Mouse (Mus musculus) neural tube, embryonic 13.5 days (tissue): ENCODE results near the gene Catsperg1. TPM values are rescaled to one million over a fixed set of nuclear protein-coding genes. Genes with fewer than 3 reads are reported as not detected.
"Not testable (repeated sequence)": the region's sequence is repeated elsewhere in the genome, so short reads cannot be mapped to it uniquely, and the experiment has no call there.

Source experiments
- ATAC-seq: fragments of 200-750 bp; cut with Nextera tagmentation; 2 replicates; pipeline ENCODE4 v1.8.0; 2017; ENCODE audit warnings: low read depth, mild to moderate bottlenecking, moderate TSS enrichment, moderate library complexity
- H3K27ac ChIP-seq: fragments of 300-500 bp; sonication (generic); replicated peaks from 2 replicates; pipeline ENCODE4 v1.5.1; 2015; ENCODE audit warnings: moderate library complexity, mild to moderate bottlenecking, inconsistent platforms
- H3K27me3 ChIP-seq: fragments of 300-500 bp; sonication (generic); 2 replicates; pipeline ENCODE4 v1.6.1; 2015; ENCODE audit warnings: mild to moderate bottlenecking, inconsistent platforms
- H3K36me3 ChIP-seq: fragments of 300-500 bp; sonication (generic); 2 replicates; pipeline ENCODE4 v1.6.1; 2015; ENCODE audit warnings: mild to moderate bottlenecking, inconsistent platforms
- H3K4me1 ChIP-seq: fragments of 300-500 bp; sonication (generic); replicated peaks from 2 replicates; pipeline ENCODE4 v1.6.1; 2015; ENCODE audit warnings: inconsistent platforms
- H3K4me2 ChIP-seq: fragments of 300-500 bp; sonication (generic); 2 replicates; pipeline ENCODE4 v1.6.1; 2015; ENCODE audit warnings: inconsistent platforms, mild to moderate bottlenecking, moderate library complexity
- H3K4me3 ChIP-seq: fragments of 300-500 bp; sonication (generic); 2 replicates; pipeline ENCODE4 v1.5.1; 2015; ENCODE audit warnings: mild to moderate bottlenecking, inconsistent platforms
- H3K9ac ChIP-seq: fragments of 300-500 bp; sonication (generic); 2 replicates; pipeline ENCODE4 v1.6.1; 2015; ENCODE audit warnings: moderate library complexity, mild to moderate bottlenecking, inconsistent platforms
- H3K9me3 ChIP-seq: fragments of 300-500 bp; sonication (generic); 2 replicates; pipeline ENCODE4 v1.6.1; 2016; ENCODE audit warnings: inconsistent platforms
- WGBS: fragments of 180-500 bp; shearing (Covaris S2); methylation state at CpG from one replicate; pipeline ENCODE4 v1.1.7; 2015; 5-methylcytosine and 5-hydroxymethylcytosine counted together
- polyA plus RNA-seq: library from polyadenylated mRNA; unstranded; fragments of >200 nt; fragmentation: Nextera tagmentation; extraction: Ambion mirVana; gene quantifications from 2 replicates; pipeline ENCODE4 v1.2.1, GENCODE M21; 2015

Gene Catsperg1
- polyA plus RNA-seq, 1 experiment from 2014 or later: 1.9 TPM

GRCm38 (mm10) chr7:29246015-29246414, 32.2 kb upstream of the Catsperg1 start:
- Histone ChIP-seq H3K4me1 (peaks cover 12% of the 10 kb centered on the region; the same call in 1 of the 2 replicates), H3K4me2 (no peak overlapping the region), H3K36me3 (peaks cover 20% of the 10 kb centered on the region), H3K27ac (no peak overlapping the region), H3K27me3 (peaks cover 31% of the 10 kb centered on the region), H3K4me3 (no peak overlapping the region), H3K9ac (no peak overlapping the region), H3K9me3 (no peaks in the 10 kb centered on the region)
- no peak for ATAC-seq
- WGBS: 89% methylated on average over 5 of the region's 5 CpGs

GRCm38 (mm10) chr7:29244732-29245416, 31.0 kb upstream of the Catsperg1 start:
- Histone ChIP-seq H3K9ac (no peak overlapping the region), H3K4me2 (no peak overlapping the region)

GRCm38 (mm10) chr7:29238019-29238967, 24.5 kb upstream of the Catsperg1 start, which contains the start of gene Yif1b:
Gene Yif1b (plus strand): TSS chr7:29238329.
- Histone ChIP-seq H3K4me1 (peaks cover 14% of the 10 kb centered on the region), H3K27ac (peak within 1 kb of the TSS; percentile 88), H3K36me3 (no peaks in the 10 kb centered on the region), H3K4me3 (peak within 1 kb of the TSS; percentile 55), H3K9me3 (no peaks in the 10 kb centered on the region), H3K27me3 (peaks cover 8% of the 10 kb centered on the region), H3K9ac (peak within 1 kb of the TSS; percentile 71), H3K4me2 (peak within 1 kb of the TSS; percentile 69)
- peak; percentile 98 for ATAC-seq
- WGBS: under 1% methylated on average over 60 of the region's 60 CpGs

More at GRCm38 (mm10) chr7:29244732-29245416, 31.0 kb upstream of the Catsperg1 start:
- Histone ChIP-seq H3K36me3 (peaks cover 20% of the 10 kb centered on the region), H3K4me3 (no peak overlapping the region), H3K4me1 (peaks cover 12% of the 10 kb centered on the region; the same call in 1 of the 2 replicates), H3K27ac (no peak overlapping the region), H3K27me3 (peaks cover 31% of the 10 kb centered on the region), H3K9me3 (no peaks in the 10 kb centered on the region)
- no peak for ATAC-seq
- 87% methylated on average over 7 of the region's 7 CpGs for WGBS

GRCm38 (mm10) chr7:29237596-29237995, 23.8 kb upstream of the Catsperg1 start:
- 30% methylated on average over 6 of the region's 6 CpGs for WGBS
- peaks cover 14% of the 10 kb centered on the region for H3K4me1 ChIP-seq

GRCm38 (mm10) chr7:29236593-29236992, 22.8 kb upstream of the Catsperg1 start:
- ATAC-seq: no peak
- H3K27me3 ChIP-seq: peaks cover 25% of the 10 kb centered on the region
- no peaks in the 10 kb centered on the region for H3K36me3 ChIP-seq
- H3K4me1 ChIP-seq: peaks cover 24% of the 10 kb centered on the region
- no peak overlapping the region for H3K27ac ChIP-seq
- 87% methylated on average over 4 of the region's 4 CpGs for WGBS
- no peak overlapping the region for H3K4me3 ChIP-seq
- H3K9ac ChIP-seq: no peak overlapping the region
- no peaks in the 10 kb centered on the region for H3K9me3 ChIP-seq
- no peak overlapping the region for H3K4me2 ChIP-seq

More at GRCm38 (mm10) chr7:29237596-29237995, 23.8 kb upstream of the Catsperg1 start:
- H3K36me3 ChIP-seq, H3K9me3 ChIP-seq: not testable (repeated sequence)
- peak overlapping the region; percentile 88 for H3K27ac ChIP-seq
- H3K4me3 ChIP-seq: peak overlapping the region; percentile 55
- H3K9ac ChIP-seq: peak overlapping the region; percentile 56
- peak overlapping the region; percentile 69 for H3K4me2 ChIP-seq
- peaks cover 15% of the 10 kb centered on the region for H3K27me3 ChIP-seq
- ATAC-seq: peak; percentile 32; the same call in 1 of the 2 replicates

- H3K4me2 ChIP-seq: no peak overlapping the region
- WGBS: 79% methylated on average over 5 of the region's 5 CpGs
Observed at GRCm38 (mm10) chr7:29234661-29235060, 20.8 kb upstream of the Catsperg1 start.

GRCm38 (mm10) chr7:29233745-29234144, 19.9 kb upstream of the Catsperg1 start:
- H3K27me3 ChIP-seq: peaks cover 47% of the 10 kb centered on the region
- H3K4me2 ChIP-seq: no peak overlapping the region
- ATAC-seq: no peak
- WGBS: 77% methylated on average over 6 of the region's 6 CpGs
- no peak overlapping the region for H3K9ac ChIP-seq
- H3K27ac ChIP-seq: no peak overlapping the region
- no peak overlapping the region for H3K4me3 ChIP-seq
- H3K9me3 ChIP-seq: no peaks in the 10 kb centered on the region
- no peaks in the 10 kb centered on the region for H3K36me3 ChIP-seq
- H3K4me1 ChIP-seq: peaks cover 12% of the 10 kb centered on the region

More at GRCm38 (mm10) chr7:29234661-29235060, 20.8 kb upstream of the Catsperg1 start:
- Histone ChIP-seq H3K27me3 (peaks cover 45% of the 10 kb centered on the region), H3K9ac (no peak overlapping the region), H3K4me1 (peaks cover 21% of the 10 kb centered on the region), H3K4me3 (no peak overlapping the region), H3K9me3 (no peaks in the 10 kb centered on the region), H3K27ac (no peak overlapping the region), H3K36me3 (no peaks in the 10 kb centered on the region)
- no peak for ATAC-seq

- WGBS: 1% methylated on average over 60 of the region's 62 CpGs
- H3K4me3 ChIP-seq: peak within 1 kb of the TSS; percentile 48
- H3K4me1 ChIP-seq: peaks cover 10% of the 10 kb centered on the region
- peaks cover 47% of the 10 kb centered on the region for H3K27me3 ChIP-seq
- H3K27ac ChIP-seq: no peak within 1 kb of the TSS
- no peaks in the 10 kb centered on the region for H3K9me3 ChIP-seq
- H3K9ac ChIP-seq: peak within 1 kb of the TSS; percentile 66
- no peaks in the 10 kb centered on the region for H3K36me3 ChIP-seq
- ATAC-seq: no peak
- H3K4me2 ChIP-seq: peak within 1 kb of the TSS; percentile 86
Observed at GRCm38 (mm10) chr7:29232247-29233013, 18.6 kb upstream of the Catsperg1 start, which contains the start of gene Kcnk6. Gene Kcnk6 (minus strand): TSS chr7:29232515.

DNA sequence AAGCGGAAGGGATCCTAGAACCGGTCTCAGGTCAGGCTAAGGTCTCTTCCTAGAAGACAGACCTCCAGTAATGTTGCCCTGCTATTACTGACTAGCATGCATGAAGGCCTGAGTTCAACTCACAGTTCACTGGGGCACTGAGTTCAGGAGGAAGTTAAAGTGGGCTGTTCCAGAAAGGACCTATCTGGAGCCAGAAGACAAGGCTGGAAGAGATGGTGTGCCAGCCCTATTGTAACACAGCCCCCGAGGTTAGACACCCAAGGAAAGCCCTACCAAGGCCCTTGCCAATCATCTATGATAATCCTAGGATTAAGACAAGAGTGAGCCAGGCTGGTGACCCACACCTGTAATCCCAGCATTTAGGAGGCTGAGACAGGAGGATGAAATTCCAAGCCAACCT, 17.7 kb upstream of the Catsperg1 start:
- no peaks in the 10 kb centered on the region for H3K9me3 ChIP-seq
- H3K27me3 ChIP-seq: peaks cover 47% of the 10 kb centered on the region
- H3K4me1 ChIP-seq: peaks cover 10% of the 10 kb centered on the region
- H3K9ac ChIP-seq: peak overlapping the region; percentile 66; the same call in 1 of the 2 replicates
- peak overlapping the region; percentile 86 for H3K4me2 ChIP-seq
- ATAC-seq: no peak
- peak overlapping the region; percentile 48 for H3K4me3 ChIP-seq
- H3K27ac ChIP-seq: no peak overlapping the region
- WGBS: 51% methylated on average over 3 of the region's 3 CpGs
- no peaks in the 10 kb centered on the region for H3K36me3 ChIP-seq

- H3K9ac ChIP-seq: no peak overlapping the region
- H3K4me2 ChIP-seq: no peak overlapping the region
- 33% methylated on average over 3 of the region's 3 CpGs for WGBS
- H3K36me3 ChIP-seq: no peaks in the 10 kb centered on the region
- peaks cover 10% of the 10 kb centered on the region for H3K4me1 ChIP-seq
- H3K9me3 ChIP-seq: no peaks in the 10 kb centered on the region
- peaks cover 47% of the 10 kb centered on the region for H3K27me3 ChIP-seq
- H3K4me3 ChIP-seq: no peak overlapping the region
- no peak overlapping the region for H3K27ac ChIP-seq
- ATAC-seq: no peak
Observed at GRCm38 (mm10) chr7:29230560-29230959, 16.7 kb upstream of the Catsperg1 start.

- Histone ChIP-seq H3K9me3 (no peaks in the 10 kb centered on the region), H3K36me3 (no peaks in the 10 kb centered on the region), H3K9ac (no peak overlapping the region), H3K4me3 (no peak overlapping the region), H3K4me1 (peaks cover 19% of the 10 kb centered on the region), H3K27me3 (peaks cover 38% of the 10 kb centered on the region), H3K4me2 (no peak overlapping the region), H3K27ac (no peak overlapping the region)
- WGBS: 70% methylated on average over 4 of the region's 4 CpGs
- no peak for ATAC-seq
Observed at GRCm38 (mm10) chr7:29228202-29228601, 14.4 kb upstream of the Catsperg1 start.
